Mouse (Mus musculus) erythroblast, embryonic 14.5 days (primary cell): Measurements from ENCODE around the gene Hapln2.

Source experiments
- GATA1 ChIP-seq: IDR thresholded peaks from 2 replicates; pipeline ENCODE4 v1.6.1; 2012; ENCODE audit warnings: low read length, inconsistent platforms, mixed read lengths
- TAL1 ChIP-seq: IDR thresholded peaks from 3 replicates; pipeline ENCODE4 v1.6.1; 2012; ENCODE audit warnings: low read length, inconsistent platforms, mixed read lengths

DNA sequence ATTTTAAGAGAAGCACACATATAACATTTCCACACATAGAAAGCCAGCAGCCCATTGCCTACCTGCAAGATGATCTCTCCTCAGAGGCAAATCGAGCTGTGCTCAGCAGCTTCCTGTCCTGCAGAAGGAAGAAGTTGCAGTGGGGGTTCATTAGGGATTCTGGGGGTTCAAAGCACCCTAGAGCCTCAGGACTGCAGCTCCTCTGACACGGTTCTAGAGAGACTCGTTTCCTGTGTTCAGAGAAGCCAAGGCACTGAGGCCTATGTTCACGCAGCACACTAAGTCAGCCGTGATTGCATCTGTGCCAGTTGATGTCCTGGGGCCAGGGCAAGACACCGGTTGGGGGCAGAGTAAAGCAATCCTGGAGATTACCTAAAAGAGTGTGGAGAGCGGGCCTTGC lies 560 bp downstream of the Hapln2 start:
- TF ChIP-seq GATA1 (no peak), TAL1 (no peak)
